Mouse (Mus musculus): Measurements from ENCODE around the gene Gtf2h3. TPM values are rescaled to one million over a fixed set of nuclear protein-coding genes. Genes with fewer than 3 reads are reported as not detected.
A peak's percentile ranks its signal among the peaks of the same experiment; 100 is the strongest.
"Not testable (repeated sequence)": the region's sequence is repeated elsewhere in the genome, so short reads cannot be mapped to it uniquely, and the experiment has no call there.

The Gtf2h3 gene
- polyA plus RNA-seq, 1 experiment from 2014 or later: 30.8 TPM

- WGBS (ENCODE audit: insufficient replicate concordance): 57% methylated on average over 5 of the region's 5 CpGs
- no peaks in the 10 kb centered on the region for H3K9me3 ChIP-seq (replicated peaks)
- H3K36me3 ChIP-seq: peaks cover 34% of the 10 kb centered on the region
- H3K4me1 ChIP-seq (replicated peaks): peaks cover 33% of the 10 kb centered on the region
- no peak overlapping the region for H3K4me3 ChIP-seq (replicated peaks)
- DNase-seq: no peak
- no peak overlapping the region for H3K4me2 ChIP-seq
- no peak for ATAC-seq (ENCODE audit: low read depth)
- H3K9ac ChIP-seq: no peak overlapping the region
- H3K27ac ChIP-seq: no peak overlapping the region
- H3K27me3 ChIP-seq: no peaks in the 10 kb centered on the region
Observed at GRCm38 (mm10) chr5:124582515-124582914, 3.6 kb downstream of the Gtf2h3 start.

GRCm38 (mm10) chr5:124592768-124593167, 13.8 kb downstream of the Gtf2h3 start:
- ATAC-seq (ENCODE audit: low read depth) (no peak), DNase-seq (no peak)
- H3K36me3 ChIP-seq: peaks cover 74% of the 10 kb centered on the region
- no peak overlapping the region for H3K4me2 ChIP-seq
- H3K9ac ChIP-seq: no peak overlapping the region
- no peak overlapping the region for H3K4me3 ChIP-seq (replicated peaks)
- no peaks in the 10 kb centered on the region for H3K27me3 ChIP-seq
- no peak overlapping the region for H3K27ac ChIP-seq
- H3K4me1 ChIP-seq (replicated peaks): no peaks in the 10 kb centered on the region
- 88% methylated on average over 3 of the region's 3 CpGs for WGBS (ENCODE audit: insufficient replicate concordance)
- H3K9me3 ChIP-seq (replicated peaks): no peaks in the 10 kb centered on the region

DNA sequence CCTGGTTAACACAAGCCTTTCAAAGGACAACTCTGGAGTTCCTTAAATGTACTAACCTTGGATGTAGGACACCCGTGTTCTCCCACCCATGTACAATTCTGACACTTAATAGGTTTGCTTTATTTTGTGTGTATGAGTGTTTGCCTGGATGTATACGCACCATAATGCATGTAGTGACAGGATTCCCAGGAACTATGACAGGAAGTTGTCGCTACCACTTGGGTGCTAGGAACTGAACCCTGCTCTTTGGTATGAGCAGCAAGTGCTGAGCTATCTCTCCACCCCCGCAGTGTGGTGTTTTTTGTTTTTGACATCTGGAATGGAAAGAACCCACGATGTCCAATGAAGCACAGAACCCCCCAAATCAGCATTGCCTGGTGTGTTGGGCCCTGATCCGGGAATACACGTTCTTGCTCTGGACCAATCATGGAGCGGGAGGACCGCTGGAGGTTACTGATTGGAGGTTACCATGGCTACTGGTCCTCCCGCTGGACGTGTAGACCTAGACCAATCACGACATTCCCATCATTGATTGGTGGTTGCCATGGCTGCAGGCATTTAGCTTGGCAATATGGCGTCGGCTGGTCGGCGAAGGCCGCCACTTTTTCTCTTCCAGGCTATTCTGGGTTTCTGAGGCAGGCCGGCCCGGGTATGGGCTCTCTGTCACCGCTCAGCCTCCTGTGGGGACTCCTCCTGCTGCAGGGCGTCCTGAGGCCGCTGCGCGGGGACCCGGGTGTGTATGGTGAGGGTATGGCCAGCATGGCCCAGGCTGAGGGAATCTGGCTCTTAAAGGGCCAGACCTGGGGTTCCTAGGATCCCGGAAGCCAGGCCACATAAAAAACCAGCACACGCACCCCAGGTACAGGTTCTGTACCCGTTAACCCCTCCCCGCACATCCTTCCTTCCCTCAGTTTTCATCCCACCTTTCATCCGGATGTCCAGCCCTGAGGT, 19.6 kb downstream of the Gtf2h3 start:
- peak overlapping the region; percentile 53 for H3K9ac ChIP-seq
- 10% methylated on average over 30 of the region's 30 CpGs for whole genome bisulfite sequencing (ENCODE audit: insufficient replicate concordance)

GRCm38 (mm10) chr5:124599726-124600125, 20.8 kb downstream of the Gtf2h3 start:
- not testable (repeated sequence) for H3K4me2 ChIP-seq; DNase-seq; H3K27ac ChIP-seq; H3K9ac ChIP-seq; H3K9me3 ChIP-seq (replicated peaks); H3K27me3 ChIP-seq; ATAC-seq (ENCODE audit: low read depth); H3K4me3 ChIP-seq (replicated peaks)
- WGBS (ENCODE audit: insufficient replicate concordance): 27% methylated on average over 8 of the region's 8 CpGs
- Histone ChIP-seq H3K4me1 (replicated peaks) (peaks cover 16% of the 10 kb centered on the region), H3K36me3 (peaks cover 20% of the 10 kb centered on the region)

More for the DNA sequence above, 19.6 kb downstream of the Gtf2h3 start:
- Histone ChIP-seq H3K4me3 (replicated peaks) (peak overlapping the region; percentile 68), H3K4me1 (replicated peaks) (peaks cover 15% of the 10 kb centered on the region), H3K36me3 (peaks cover 32% of the 10 kb centered on the region), H3K9me3 (replicated peaks) (no peaks in the 10 kb centered on the region), H3K27me3 (no peaks in the 10 kb centered on the region), H3K4me2 (peak overlapping the region; percentile 72), H3K27ac (no peak overlapping the region)
- ATAC-seq (ENCODE audit: low read depth) (peak; percentile 92), DNase-seq (peak; percentile 80)

DNA sequence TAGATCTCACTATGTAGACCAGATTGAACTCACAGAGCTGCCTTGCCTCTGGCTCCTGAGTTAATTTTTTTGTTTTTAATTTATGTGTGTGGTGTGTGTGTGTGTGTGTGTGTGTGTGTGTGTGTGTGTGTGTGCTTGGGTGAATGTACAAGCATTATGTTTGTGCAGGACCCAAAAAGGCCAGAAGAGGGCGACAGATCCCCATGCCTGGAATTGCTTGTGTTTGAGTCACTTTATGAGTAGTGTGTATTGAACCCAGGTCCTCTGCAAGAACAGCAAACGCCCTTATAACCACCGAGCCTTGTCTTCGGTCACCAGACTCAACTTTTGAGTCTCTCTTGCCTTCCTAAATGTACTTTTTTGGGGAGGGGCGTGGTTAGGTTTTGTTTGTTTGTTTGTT, 23.4 kb downstream of the Gtf2h3 start:
- Histone ChIP-seq H3K9ac (no peak overlapping the region), H3K4me3 (replicated peaks) (no peak overlapping the region), H3K27ac (no peak overlapping the region), H3K9me3 (replicated peaks) (no peaks in the 10 kb centered on the region), H3K4me1 (replicated peaks) (peaks cover 17% of the 10 kb centered on the region), H3K27me3 (no peaks in the 10 kb centered on the region), H3K36me3 (peaks cover under 1% of the 10 kb centered on the region; the same call in 1 of the 2 replicates), H3K4me2 (no peak overlapping the region)
- 51% methylated on average over 5 of the region's 5 CpGs for whole genome bisulfite sequencing (ENCODE audit: insufficient replicate concordance)
- ATAC-seq (ENCODE audit: low read depth) (no peak), DNase-seq (peak; percentile 42)

- no peak overlapping the region for H3K27ac ChIP-seq
- DNase-seq (no peak), ATAC-seq (ENCODE audit: low read depth) (no peak)
- H3K36me3 ChIP-seq: no peaks in the 10 kb centered on the region
- WGBS (ENCODE audit: insufficient replicate concordance): 67% methylated on average over 4 of the region's 4 CpGs
- H3K4me2 ChIP-seq: no peak overlapping the region
- H3K9me3 ChIP-seq (replicated peaks): no peaks in the 10 kb centered on the region
- H3K4me1 ChIP-seq (replicated peaks): peaks cover 5% of the 10 kb centered on the region; the same call in 1 of the 2 replicates
- H3K9ac ChIP-seq: no peak overlapping the region
- H3K27me3 ChIP-seq: no peaks in the 10 kb centered on the region
- H3K4me3 ChIP-seq (replicated peaks): no peak overlapping the region
Observed at GRCm38 (mm10) chr5:124604296-124604695, 25.4 kb downstream of the Gtf2h3 start.

- peaks cover 3% of the 10 kb centered on the region; the same call in 1 of the 2 replicates for H3K27me3 ChIP-seq
- no peak overlapping the region for H3K4me2 ChIP-seq
- no peak overlapping the region for H3K4me3 ChIP-seq (replicated peaks)
- H3K4me1 ChIP-seq (replicated peaks): 0 out of 2 replicates have a peak, but pooled peaks cover 2% of the 10 kb centered on the region
- WGBS (ENCODE audit: insufficient replicate concordance): 62% methylated on average over 17 of the region's 17 CpGs
- H3K9me3 ChIP-seq (replicated peaks): no peaks in the 10 kb centered on the region
- no peaks in the 10 kb centered on the region for H3K36me3 ChIP-seq
- no peak overlapping the region for H3K9ac ChIP-seq
- no peak overlapping the region for H3K27ac ChIP-seq
- DNase-seq: no peak
- peak; percentile 77 for ATAC-seq (ENCODE audit: low read depth)
Observed at GRCm38 (mm10) chr5:124605041-124605622, 26.2 kb downstream of the Gtf2h3 start.

GRCm38 (mm10) chr5:124610965-124611364, 32.0 kb downstream of the Gtf2h3 start:
- H3K4me1 ChIP-seq (replicated peaks): no peaks in the 10 kb centered on the region
- no peak overlapping the region for H3K4me2 ChIP-seq
- H3K4me3 ChIP-seq (replicated peaks): no peak overlapping the region
- peaks cover 3% of the 10 kb centered on the region; the same call in 1 of the 2 replicates for H3K27me3 ChIP-seq
- H3K36me3 ChIP-seq: no peaks in the 10 kb centered on the region
- no peak overlapping the region for H3K27ac ChIP-seq
- H3K9ac ChIP-seq: no peak overlapping the region
- ATAC-seq (ENCODE audit: low read depth) (peak; percentile 57; the same call in 1 of the 2 replicates), DNase-seq (peak; percentile 13)
- WGBS (ENCODE audit: insufficient replicate concordance): 52% methylated on average over 10 of the region's 10 CpGs
- no peaks in the 10 kb centered on the region for H3K9me3 ChIP-seq (replicated peaks)

GRCm38 (mm10) chr5:124614709-124615108, 35.8 kb downstream of the Gtf2h3 start:
- no peak overlapping the region for H3K27ac ChIP-seq
- no peak overlapping the region for H3K4me3 ChIP-seq (replicated peaks)
- ATAC-seq (ENCODE audit: low read depth) (no peak), DNase-seq (no peak)
- no peak overlapping the region for H3K4me2 ChIP-seq
- no peak overlapping the region for H3K9ac ChIP-seq
- H3K27me3 ChIP-seq: peaks cover 3% of the 10 kb centered on the region; the same call in 1 of the 2 replicates
- WGBS (ENCODE audit: insufficient replicate concordance): 46% methylated on average over 11 of the region's 11 CpGs
- no peaks in the 10 kb centered on the region for H3K9me3 ChIP-seq (replicated peaks)
- H3K4me1 ChIP-seq (replicated peaks): no peaks in the 10 kb centered on the region
- no peaks in the 10 kb centered on the region for H3K36me3 ChIP-seq

- 68% methylated on average over 10 of the region's 10 CpGs for WGBS (ENCODE audit: insufficient replicate concordance)
- DNase-seq (no peak), ATAC-seq (ENCODE audit: low read depth) (no peak)
- Histone ChIP-seq H3K36me3 (no peaks in the 10 kb centered on the region), H3K27me3 (no peaks in the 10 kb centered on the region), H3K9ac (no peak overlapping the region), H3K27ac (no peak overlapping the region), H3K4me3 (replicated peaks) (no peak overlapping the region), H3K9me3 (replicated peaks) (no peaks in the 10 kb centered on the region), H3K4me1 (replicated peaks) (no peaks in the 10 kb centered on the region), H3K4me2 (no peak overlapping the region)
Observed at GRCm38 (mm10) chr5:124618711-124619110, 39.8 kb downstream of the Gtf2h3 start.

- no peak overlapping the region for H3K4me3 ChIP-seq (replicated peaks)
- H3K4me2 ChIP-seq: no peak overlapping the region
- no peak overlapping the region for H3K27ac ChIP-seq
- no peaks in the 10 kb centered on the region for H3K9me3 ChIP-seq (replicated peaks)
- H3K36me3 ChIP-seq: no peaks in the 10 kb centered on the region
- DNase-seq (no peak), ATAC-seq (ENCODE audit: low read depth) (no peak)
- H3K4me1 ChIP-seq (replicated peaks): no peaks in the 10 kb centered on the region
- H3K27me3 ChIP-seq: no peaks in the 10 kb centered on the region
- no peak overlapping the region for H3K9ac ChIP-seq
- 68% methylated on average over 13 of the region's 13 CpGs for WGBS (ENCODE audit: insufficient replicate concordance)
Observed at GRCm38 (mm10) chr5:124621362-124621761, 42.4 kb downstream of the Gtf2h3 start.

All from liver, embryonic 13.5 days (tissue).